Mouse (Mus musculus) mature B cell (primary cell): ENCODE measurements around the gene Phf19.

ENCODE experiments used
- in situ Hi-C: fragments of 300-500 bp; cut with MboI; formaldehyde crosslinking; loops from 2 replicates; pipeline ENCODE4 v1.14.3; 2019

Phf19 gene

GRCm38 (mm10) chr2:34896821-34897460 is 16.9 kb downstream of the Phf19 start:
- in situ Hi-C loops: no loop called here

- in situ Hi-C loops: no loop called here
Measured at GRCm38 (mm10) chr2:34895503-34896113, 18.2 kb downstream of the Phf19 start.

DNA sequence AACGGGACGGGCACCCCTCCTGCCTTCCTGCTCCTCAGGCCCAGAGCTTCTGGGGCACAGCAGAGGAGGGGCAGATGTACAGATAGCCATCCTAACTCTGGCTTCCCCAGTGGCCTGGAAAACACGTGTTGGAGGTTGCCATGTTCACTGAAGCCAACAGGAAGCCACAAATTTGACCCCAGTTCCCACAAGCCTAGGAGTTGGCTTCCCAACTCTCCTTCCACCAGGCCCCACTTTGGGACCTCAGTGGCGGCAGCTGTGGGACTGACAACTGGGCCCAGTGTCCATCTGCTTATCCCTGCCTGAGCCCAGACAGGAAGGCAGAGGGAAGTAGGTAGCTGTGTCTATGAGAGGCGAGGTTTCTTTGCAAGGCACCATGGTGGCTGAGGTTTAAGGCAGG is 19.9 kb downstream of the Phf19 start:
- in situ Hi-C loops: no loop called here

DNA sequence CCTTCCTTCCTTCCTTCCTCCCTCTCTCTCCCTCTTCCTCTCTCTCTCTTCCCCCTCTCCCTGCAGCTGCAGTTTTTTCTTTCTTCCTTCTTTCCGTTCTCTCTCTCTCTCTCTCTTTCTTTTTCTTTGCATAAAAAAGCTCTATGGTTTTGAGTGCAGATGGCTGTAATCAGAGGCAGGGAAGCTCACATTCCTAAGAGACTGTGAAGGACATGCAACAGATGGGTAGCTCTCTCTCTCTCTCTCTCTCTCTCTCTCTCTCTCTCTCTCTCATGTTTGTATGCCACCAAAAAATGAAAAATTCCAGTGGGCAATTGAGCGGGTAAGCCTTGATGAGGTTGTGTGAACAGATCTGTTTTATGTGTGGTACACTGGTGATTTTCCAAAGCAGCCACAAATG is 29.6 kb downstream of the Phf19 start:
- in situ Hi-C loops: no loop called here

DNA sequence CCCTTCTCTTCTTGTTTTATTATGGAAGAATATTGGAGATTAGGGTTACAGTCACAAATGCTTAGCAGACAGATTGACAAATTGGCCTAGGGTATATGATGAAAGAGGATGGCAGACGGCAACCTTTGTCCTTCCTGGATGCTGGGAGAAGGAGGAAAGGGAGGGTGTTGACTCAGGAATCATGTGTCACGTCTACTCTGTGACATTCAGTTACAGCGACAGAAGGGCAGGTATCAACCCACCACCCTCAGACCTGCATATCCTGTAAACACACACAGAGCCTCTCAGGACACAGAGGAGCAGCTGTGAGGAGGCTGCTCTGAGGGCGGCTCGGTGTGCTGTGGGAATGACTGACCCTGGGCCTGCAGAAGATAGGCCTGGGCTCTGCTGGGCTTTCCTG is 30.6 kb downstream of the Phf19 start:
- in situ Hi-C loops: no loop called here

DNA sequence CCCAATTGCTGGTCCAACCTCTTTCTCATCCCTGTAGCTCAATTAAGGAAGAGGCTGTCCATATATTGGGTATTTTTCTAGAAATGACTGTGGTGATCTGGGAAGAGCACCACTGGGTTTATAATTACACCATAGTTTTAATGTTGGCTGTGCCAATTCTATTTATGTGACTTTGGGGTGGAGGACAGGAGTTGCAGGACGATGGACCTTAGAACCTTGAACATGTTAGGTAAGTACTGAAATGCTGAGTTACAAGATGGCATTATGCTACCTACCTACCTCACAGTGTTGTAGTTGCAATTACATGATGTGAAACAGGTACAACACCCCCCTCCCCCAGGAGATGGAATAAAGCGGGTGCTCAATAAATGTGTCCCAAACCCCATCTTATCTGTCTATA is 31.1 kb downstream of the Phf19 start:
- in situ Hi-C loops: no loop called here

GRCm38 (mm10) chr2:34880054-34880453 is 33.8 kb downstream of the Phf19 start:
- in situ Hi-C loops: no loop called here

GRCm38 (mm10) chr2:34874816-34875345 is 38.9 kb downstream of the Phf19 start, which contains the start of gene Psmd5:
TSS of gene Psmd5 (minus strand) at chr2:34874968.
- in situ Hi-C loops: no loop called here

- in situ Hi-C loops: no loop called here
Measured at GRCm38 (mm10) chr2:34874271-34874670, 39.6 kb downstream of the Phf19 start, which contains the start of gene Cutal. TSS of gene Cutal (plus strand) at chr2:34874396.

DNA sequence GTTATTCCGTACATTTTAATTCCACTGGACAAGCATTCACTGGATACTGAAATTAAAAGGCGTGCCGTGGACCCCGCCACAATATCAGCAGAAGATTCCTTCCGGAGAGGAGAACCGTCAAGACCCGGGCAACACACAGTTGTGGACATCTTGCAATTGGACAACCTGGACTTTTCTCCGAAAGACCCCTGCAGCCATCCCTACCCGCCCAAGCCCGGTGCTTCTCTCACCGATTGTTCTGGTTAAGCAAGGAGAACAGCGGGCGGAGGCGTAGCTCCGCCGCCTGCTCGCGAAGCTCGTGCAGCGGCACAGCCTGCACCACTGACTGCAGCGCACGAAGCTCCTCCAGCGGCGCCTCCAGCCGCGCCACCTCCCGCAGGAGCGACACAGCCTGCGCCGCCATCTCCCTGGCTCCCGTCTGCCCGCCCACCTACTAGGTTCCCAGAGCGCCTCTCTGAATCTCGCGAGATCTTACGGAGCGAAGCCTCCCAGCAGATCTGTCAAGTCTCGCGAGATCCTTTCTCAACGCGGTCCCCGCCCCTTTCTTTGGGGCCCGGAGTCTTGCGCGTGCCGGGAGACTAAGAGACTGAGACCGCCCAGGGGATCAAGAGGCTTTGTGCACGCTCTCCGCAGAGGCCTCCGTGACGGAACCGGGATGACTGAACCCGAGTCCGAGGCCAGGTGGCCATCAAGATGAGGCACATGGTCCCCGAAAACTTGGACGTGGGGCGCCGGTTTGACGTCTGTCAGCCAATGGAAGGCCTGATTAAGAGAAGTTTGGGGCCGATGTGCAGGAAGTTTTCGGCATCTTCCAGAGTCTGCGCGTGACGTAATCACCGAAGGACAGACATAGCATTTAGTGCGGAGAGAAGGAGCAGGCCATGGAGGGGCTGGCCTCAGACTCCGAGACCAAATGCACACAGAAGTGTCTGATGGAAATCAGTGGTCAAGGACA is 43.0 kb downstream of the Phf19 start:
- in situ Hi-C loops: no loop called here

GRCm38 (mm10) chr2:34869680-34870079 is 44.1 kb downstream of the Phf19 start:
- in situ Hi-C loops: no loop called here

DNA sequence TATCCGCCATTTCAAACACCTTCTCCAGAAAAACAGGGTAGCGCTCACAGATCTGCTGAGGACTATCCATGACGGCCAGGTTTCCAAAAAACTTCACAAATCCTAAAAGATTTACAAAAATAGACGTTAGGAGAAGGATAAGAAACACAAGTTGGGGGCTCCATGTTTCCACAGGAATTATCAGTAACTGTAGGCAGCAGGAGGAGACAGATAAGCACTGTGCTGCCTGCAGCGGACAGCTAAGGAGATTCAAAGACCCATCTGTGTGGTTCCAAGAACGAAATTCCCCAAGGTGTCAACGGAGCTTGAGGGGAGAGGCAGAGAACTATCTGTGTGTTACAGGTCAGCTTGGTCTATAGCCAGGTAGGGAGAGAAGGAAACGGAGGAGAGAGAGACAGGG is 56.1 kb downstream of the Phf19 start:
- in situ Hi-C loops: no loop called here

- in situ Hi-C loops: no loop called here
Measured at GRCm38 (mm10) chr2:34855265-34855664, 58.6 kb downstream of the Phf19 start.

- in situ Hi-C loops: no loop called here
Measured at GRCm38 (mm10) chr2:34847702-34848101, 66.1 kb downstream of the Phf19 start.
